Mouse (Mus musculus): ENCODE measurements around the gene Zfhx3. TPM values are rescaled to one million over a fixed set of nuclear protein-coding genes. Genes with fewer than 3 reads are reported as not detected.

Gene Zfhx3
- polyA plus RNA-seq, 2 experiments = 14.4 to 26.1 TPM

DNA sequence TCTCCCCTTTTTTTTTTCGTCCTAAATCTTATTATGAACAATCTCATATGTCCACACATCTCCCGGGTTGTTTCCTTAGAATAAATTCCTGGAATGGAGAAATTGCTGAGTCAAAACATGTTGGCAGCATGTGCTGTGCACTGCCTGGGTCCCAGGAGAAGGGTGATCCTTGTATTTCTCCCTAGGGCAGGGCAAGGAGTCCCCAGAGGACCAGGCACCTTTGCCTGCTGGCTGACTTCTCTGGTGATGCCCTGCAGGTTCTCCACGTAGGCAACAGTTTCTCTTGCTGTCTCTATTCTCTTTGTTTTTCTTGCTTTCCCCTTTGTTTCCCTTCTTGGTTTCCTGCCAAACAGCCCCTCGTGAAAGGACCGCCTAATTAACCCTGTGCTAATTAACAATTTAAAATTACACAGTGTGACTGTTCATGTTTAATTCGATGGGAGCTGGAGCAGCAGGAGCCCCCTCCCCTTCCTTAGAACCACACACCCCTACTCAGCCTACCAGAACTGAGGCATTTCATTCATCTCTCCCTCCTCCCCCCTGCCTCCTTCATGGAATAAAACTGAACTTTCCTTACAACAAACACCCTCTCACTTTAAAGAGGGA lies 845.8 kb downstream of the Zfhx3 start:
- ATAC-seq (ENCODE audit: low FRiP score, low read depth) (no peak), DNase-seq (ENCODE audit: low spot score) (no peak)
- no peak overlapping the region for H3K9ac ChIP-seq (ENCODE audit: low read depth, low read length, severe bottlenecking)
- H3K4me2 ChIP-seq (replicated peaks; ENCODE audit: low read depth, low read length, severe bottlenecking) = no peak overlapping the region
- peaks cover 22% of the 10 kb centered on the region for H3K36me3 ChIP-seq (ENCODE audit: control insufficient read depth, insufficient read depth, low read length)
- no peak overlapping the region for H3K4me3 ChIP-seq (replicated peaks; ENCODE audit: low read length)
- 27% methylated on average over 6 of the region's 6 CpGs for WGBS
- H3K27me3 ChIP-seq (ENCODE audit: control insufficient read depth, insufficient read depth, low read length) = no peaks in the 10 kb centered on the region
- TF ChIP-seq POLR2A (IDR thresholded peaks at IDR 0.05; ENCODE audit: borderline replicate concordance, extremely low read depth, insufficient read depth, insufficient read length) = no peak
- peaks cover 13% of the 10 kb centered on the region for H3K9me3 ChIP-seq (ENCODE audit: control insufficient read depth, low read length)
- no peak overlapping the region for H3K27ac ChIP-seq (replicated peaks; ENCODE audit: low read depth, low read length)
- peaks cover 34% of the 10 kb centered on the region for H3K4me1 ChIP-seq (ENCODE audit: control insufficient read depth, insufficient read depth, low read length)

DNA sequence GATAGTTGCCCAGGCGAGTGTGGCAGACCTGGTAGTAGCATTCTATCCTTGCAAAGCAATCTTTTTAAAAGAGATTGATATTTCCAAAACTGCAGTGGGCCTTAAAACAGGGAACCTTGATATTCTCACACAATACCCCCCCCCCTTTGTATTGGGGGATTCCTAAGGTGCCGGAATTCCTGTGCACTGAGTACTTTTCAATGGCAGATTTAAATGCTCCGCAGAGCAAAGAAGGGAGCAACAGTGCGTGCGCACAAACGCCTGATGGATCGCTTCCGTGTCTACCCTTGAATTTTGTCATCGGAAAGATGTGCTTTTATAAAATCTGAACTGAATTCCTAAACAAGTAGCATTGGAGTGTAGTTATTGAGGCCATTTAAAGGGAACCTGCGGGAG lies 846.3 kb downstream of the Zfhx3 start:
- H3K9me3 ChIP-seq (ENCODE audit: control insufficient read depth, low read length) = peaks cover 18% of the 10 kb centered on the region
- peaks cover 29% of the 10 kb centered on the region for H3K4me1 ChIP-seq (ENCODE audit: control insufficient read depth, insufficient read depth, low read length)
- TF ChIP-seq POLR2A (IDR thresholded peaks at IDR 0.05; ENCODE audit: borderline replicate concordance, extremely low read depth, insufficient read depth, insufficient read length) = no peak
- H3K4me3 ChIP-seq (replicated peaks; ENCODE audit: low read length) = no peak overlapping the region
- H3K27ac ChIP-seq (replicated peaks; ENCODE audit: low read depth, low read length) = no peak overlapping the region
- peaks cover 27% of the 10 kb centered on the region for H3K36me3 ChIP-seq (ENCODE audit: control insufficient read depth, insufficient read depth, low read length)
- no peak overlapping the region; the same call in 1 of the 2 replicates for H3K4me2 ChIP-seq (replicated peaks; ENCODE audit: low read depth, low read length, severe bottlenecking)
- no peaks in the 10 kb centered on the region for H3K27me3 ChIP-seq (ENCODE audit: control insufficient read depth, insufficient read depth, low read length)
- 49% methylated on average over 10 of the region's 10 CpGs for WGBS
- no peak for ATAC-seq (ENCODE audit: low FRiP score, low read depth)
- 0 out of 2 replicates have a peak overlapping the region, but pooled peaks have one; percentile 16 for H3K9ac ChIP-seq (ENCODE audit: low read depth, low read length, severe bottlenecking)
- no peak for DNase-seq (ENCODE audit: low spot score)

DNA sequence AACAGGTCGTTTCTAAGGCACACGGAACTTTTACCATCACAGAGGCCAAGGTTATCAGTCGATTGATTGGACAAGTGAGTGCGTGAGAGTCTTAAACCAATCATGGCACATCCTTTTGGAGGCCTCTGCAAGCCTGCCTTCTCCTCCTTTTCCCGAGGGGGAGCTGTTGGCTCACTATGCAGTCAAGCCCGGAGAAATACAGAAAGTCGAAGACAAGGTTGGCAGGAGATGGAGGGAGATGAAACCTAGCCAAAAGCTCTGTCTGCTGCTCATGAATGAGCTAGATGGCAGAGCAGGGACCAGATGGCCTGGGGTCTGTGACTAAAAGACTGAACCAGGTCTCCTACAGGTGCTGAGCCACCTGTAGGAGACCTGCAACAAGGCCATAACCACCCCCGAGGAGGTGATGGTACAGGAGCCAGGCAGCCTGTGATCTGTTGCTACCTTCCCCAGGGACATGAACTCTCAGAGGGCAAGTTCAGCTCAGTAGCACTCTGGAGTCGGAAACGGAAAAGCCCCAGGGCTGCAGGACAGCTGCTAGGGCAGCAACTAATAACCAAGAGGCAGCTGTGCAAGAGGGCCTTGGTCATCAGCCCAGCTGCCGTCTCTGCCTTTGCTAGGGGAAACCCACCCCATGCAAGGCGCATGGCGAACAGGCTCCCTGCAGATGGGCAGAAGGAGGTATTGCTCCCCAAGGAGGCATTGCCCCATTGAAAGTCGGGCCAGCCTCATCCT lies 848.3 kb downstream of the Zfhx3 start:
- no peak for TF ChIP-seq POLR2A (IDR thresholded peaks at IDR 0.05; ENCODE audit: borderline replicate concordance, extremely low read depth, insufficient read depth, insufficient read length)
- DNase-seq (ENCODE audit: low spot score) = peak; percentile 79
- Histone ChIP-seq H3K36me3 (ENCODE audit: control insufficient read depth, insufficient read depth, low read length) (peaks cover 46% of the 10 kb centered on the region), H3K9me3 (ENCODE audit: control insufficient read depth, low read length) (peaks cover 20% of the 10 kb centered on the region), H3K4me2 (replicated peaks; ENCODE audit: low read depth, low read length, severe bottlenecking) (no peak overlapping the region), H3K4me3 (replicated peaks; ENCODE audit: low read length) (no peak overlapping the region), H3K27ac (replicated peaks; ENCODE audit: low read depth, low read length) (no peak overlapping the region), H3K27me3 (ENCODE audit: control insufficient read depth, insufficient read depth, low read length) (no peaks in the 10 kb centered on the region), H3K4me1 (ENCODE audit: control insufficient read depth, insufficient read depth, low read length) (peaks cover 29% of the 10 kb centered on the region), H3K9ac (ENCODE audit: low read depth, low read length, severe bottlenecking) (no peak overlapping the region)
- 50% methylated on average over 14 of the region's 14 CpGs for WGBS
- ATAC-seq (ENCODE audit: low FRiP score, low read depth) = peak; percentile 47; the same call in 1 of the 2 replicates

DNA sequence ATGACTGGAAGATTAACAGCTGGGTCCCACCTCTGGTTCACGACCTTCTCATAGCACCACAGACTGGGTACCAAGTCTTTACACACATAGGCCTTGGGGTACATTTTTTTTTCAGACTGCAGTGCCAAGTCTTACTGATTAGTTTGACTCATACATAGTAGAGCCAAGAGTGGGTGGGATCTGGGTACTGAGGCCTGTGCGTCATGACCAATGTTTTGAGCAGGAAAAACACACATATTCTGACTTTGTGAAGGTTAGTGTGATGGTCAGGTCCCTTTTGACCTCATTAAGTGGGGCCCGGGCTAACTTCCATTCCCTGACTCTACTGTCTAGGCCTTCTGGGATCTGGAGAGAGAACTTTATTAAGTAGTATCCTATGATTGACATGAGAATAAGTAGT lies 853.6 kb downstream of the Zfhx3 start:
- H3K27me3 ChIP-seq (ENCODE audit: control insufficient read depth, insufficient read depth, low read length) = no peaks in the 10 kb centered on the region
- ATAC-seq (ENCODE audit: low FRiP score, low read depth) (no peak), DNase-seq (ENCODE audit: low spot score) (no peak)
- H3K9ac ChIP-seq (ENCODE audit: low read depth, low read length, severe bottlenecking) = no peak overlapping the region
- H3K36me3 ChIP-seq (ENCODE audit: control insufficient read depth, insufficient read depth, low read length) = peaks cover 64% of the 10 kb centered on the region
- 94% methylated on average over 3 of the region's 3 CpGs for WGBS
- no peak overlapping the region for H3K4me3 ChIP-seq (replicated peaks; ENCODE audit: low read length)
- H3K9me3 ChIP-seq (ENCODE audit: control insufficient read depth, low read length) = peaks cover 20% of the 10 kb centered on the region
- no peak for TF ChIP-seq POLR2A (IDR thresholded peaks at IDR 0.05; ENCODE audit: borderline replicate concordance, extremely low read depth, insufficient read depth, insufficient read length)
- H3K4me1 ChIP-seq (ENCODE audit: control insufficient read depth, insufficient read depth, low read length) = peaks cover 23% of the 10 kb centered on the region
- no peak overlapping the region for H3K4me2 ChIP-seq (replicated peaks; ENCODE audit: low read depth, low read length, severe bottlenecking)
- H3K27ac ChIP-seq (replicated peaks; ENCODE audit: low read depth, low read length) = no peak overlapping the region

DNA sequence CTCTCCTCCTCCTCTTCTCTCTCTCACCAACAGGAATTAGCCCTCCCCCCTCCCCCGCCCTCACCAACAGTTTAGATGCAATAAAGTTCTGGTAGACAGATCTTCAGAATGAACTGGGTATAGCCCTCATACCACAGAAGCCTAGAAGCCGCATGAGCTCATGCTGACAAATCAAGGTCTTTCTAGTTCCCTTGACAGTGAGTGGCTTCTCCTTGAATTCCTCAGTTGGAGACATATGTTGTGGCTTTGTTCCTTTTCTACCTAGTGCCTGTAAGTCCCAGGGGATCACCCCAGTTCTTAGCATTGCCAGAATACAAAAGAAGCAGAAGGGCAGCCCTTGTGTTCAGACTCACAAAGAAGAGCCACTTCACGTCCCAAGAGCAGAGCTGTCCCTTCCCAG lies 854.4 kb downstream of the Zfhx3 start:
- TF ChIP-seq POLR2A (IDR thresholded peaks at IDR 0.05; ENCODE audit: borderline replicate concordance, extremely low read depth, insufficient read depth, insufficient read length) = no peak
- no peak overlapping the region for H3K4me3 ChIP-seq (replicated peaks; ENCODE audit: low read length)
- H3K9me3 ChIP-seq (ENCODE audit: control insufficient read depth, low read length) = peaks cover 20% of the 10 kb centered on the region
- H3K27me3 ChIP-seq (ENCODE audit: control insufficient read depth, insufficient read depth, low read length) = no peaks in the 10 kb centered on the region
- DNase-seq (ENCODE audit: low spot score) (no peak), ATAC-seq (ENCODE audit: low FRiP score, low read depth) (no peak)
- peaks cover 23% of the 10 kb centered on the region for H3K4me1 ChIP-seq (ENCODE audit: control insufficient read depth, insufficient read depth, low read length)
- no peak overlapping the region for H3K9ac ChIP-seq (ENCODE audit: low read depth, low read length, severe bottlenecking)
- H3K27ac ChIP-seq (replicated peaks; ENCODE audit: low read depth, low read length) = no peak overlapping the region
- no peak overlapping the region for H3K4me2 ChIP-seq (replicated peaks; ENCODE audit: low read depth, low read length, severe bottlenecking)
- peaks cover 69% of the 10 kb centered on the region for H3K36me3 ChIP-seq (ENCODE audit: control insufficient read depth, insufficient read depth, low read length)
- 90% methylated on average over 3 of the region's 3 CpGs for WGBS
